ENCODE assay signal across 28 mouse cellular contexts in the genomic region with DNA sequence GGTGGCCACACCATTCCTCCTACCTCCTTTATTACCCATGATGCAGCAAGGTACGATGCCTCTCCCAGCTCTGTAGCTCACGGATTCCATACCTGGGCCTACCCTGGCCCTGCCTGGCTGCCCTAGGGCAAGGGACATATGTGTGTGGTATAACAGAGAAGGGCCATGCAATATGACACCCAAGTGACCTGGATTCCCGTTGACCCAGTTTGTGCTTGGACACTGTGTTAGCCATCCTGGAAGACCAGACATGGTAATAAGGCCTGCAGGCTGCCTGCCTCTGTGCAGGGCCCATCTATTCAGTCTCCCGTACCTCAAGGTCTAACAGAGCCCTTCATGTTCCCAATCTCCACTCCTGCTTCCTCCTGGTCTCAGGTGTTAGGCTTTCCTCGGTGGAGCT.
DNase-seq lines count a peak whose midpoint lies in the region; ATAC-seq and TF ChIP-seq lines count a peak whose summit lies in the region.
"Had no signal": no experiment of that assay in that cellular context is flagged by ENCODE, and none has a peak within 500 bp of the region (broad histone marks: within the 10 kb centered on the region; RNA-seq: fewer than 3 reads in every experiment).

No protein-coding gene starts in this region.

- no peak overlapping the region for H3K9ac ChIP-seq in forebrain, embryonic 12.5 days
- no peak overlapping the region for H3K9ac ChIP-seq in forebrain, embryonic 15.5 days (replicated peaks)
- H3K9ac ChIP-seq: embryonic facial prominence, embryonic 12.5 days; embryonic facial prominence, embryonic 15.5 days; forebrain, postnatal 0 days; heart, embryonic 12.5 days; heart, embryonic 15.5 days; hindbrain, embryonic 13.5 days had no signal

- no peaks in the 10 kb centered on the region for H3K27me3 ChIP-seq in forebrain, embryonic 12.5 days
- no peaks in the 10 kb centered on the region for H3K27me3 ChIP-seq in forebrain, embryonic 15.5 days
- peaks cover 16% of the 10 kb centered on the region; the same call in 1 of the 2 replicates for H3K27me3 ChIP-seq in embryonic facial prominence, embryonic 10.5 days (replicated peaks; ENCODE audit: low read depth, poor library complexity, severe bottlenecking)
- H3K27me3 ChIP-seq: embryonic facial prominence, embryonic 12.5 days; embryonic facial prominence, embryonic 15.5 days; heart, embryonic 12.5 days; heart, embryonic 15.5 days; hindbrain, embryonic 13.5 days; Patski had no signal

- ATAC-seq in forebrain, embryonic 12.5 days (ENCODE audit: low FRiP score), result no peak
- ATAC-seq in forebrain, embryonic 15.5 days (replicated peaks), result no peak
- ATAC-seq: forebrain, postnatal 0 days; hindbrain, embryonic 16.5 days; intestine, embryonic 16.5 days; Patski had no signal

- 79% methylated on average over 5 of the region's 5 CpGs for WGBS in forebrain, embryonic 12.5 days
- 83% methylated on average over 5 of the region's 5 CpGs for WGBS in forebrain, embryonic 15.5 days
- 71% methylated on average over 5 of the region's 5 CpGs for WGBS in embryonic facial prominence, embryonic 10.5 days

- no peak overlapping the region for H3K4me3 ChIP-seq in forebrain, embryonic 12.5 days (replicated peaks)
- H3K4me3 ChIP-seq in forebrain, embryonic 15.5 days, result no peak overlapping the region
- no peak overlapping the region for H3K4me3 ChIP-seq in gastrocnemius, adult 2 months
- no peak overlapping the region for H3K4me3 ChIP-seq in embryonic facial prominence, embryonic 10.5 days
- H3K4me3 ChIP-seq: embryonic facial prominence, embryonic 12.5 days; embryonic facial prominence, embryonic 15.5 days; heart, embryonic 12.5 days; heart, embryonic 15.5 days; hindbrain, embryonic 10.5 days; hindbrain, embryonic 13.5 days had no signal

- no peak overlapping the region for H3K4me2 ChIP-seq in forebrain, embryonic 12.5 days
- H3K4me2 ChIP-seq in forebrain, embryonic 15.5 days (replicated peaks), result no peak overlapping the region
- H3K4me2 ChIP-seq: embryonic facial prominence, embryonic 12.5 days; embryonic facial prominence, embryonic 15.5 days; heart, embryonic 12.5 days; heart, embryonic 15.5 days; hindbrain, embryonic 13.5 days had no signal

- TF ChIP-seq CTCF in gastrocnemius, adult 2 months (IDR thresholded peaks at IDR 0.05), result no peak

- intact Hi-C loops in gastrocnemius, adult 2 months (cut with DNase I), result no loop called here

- DNase-seq in gastrocnemius, adult 2 months, result peak; percentile 54
- no peak for DNase-seq in gastrocnemius, adult 8-10 months (ENCODE audit: low spot score in 2 of 2)
- no peak for DNase-seq in embryonic facial prominence, embryonic 10.5 days (ENCODE audit: low spot score)
- no peak for DNase-seq in kidney, postnatal 36 days
- DNase-seq: adrenal gland, postnatal 10 days; adrenal gland, postnatal 36 days; B cell, adult 2 months; cerebellum, adult 18-20 months; cerebellum, adult 9-10 months; cerebellum, postnatal 14 days; forebrain, postnatal 0 days; gastrocnemius, postnatal 25 days; heart, adult 18-20 months; heart, postnatal 10 days; heart, postnatal 36 days; kidney, adult 18-20 months had no signal

- peaks cover 69% of the 10 kb centered on the region for H3K4me1 ChIP-seq in forebrain, embryonic 12.5 days
- peaks cover 66% of the 10 kb centered on the region for H3K4me1 ChIP-seq in forebrain, embryonic 15.5 days
- peaks cover 87% of the 10 kb centered on the region for H3K4me1 ChIP-seq in embryonic facial prominence, embryonic 10.5 days

- H3K36me3 ChIP-seq in forebrain, embryonic 12.5 days (replicated peaks), result no peaks in the 10 kb centered on the region
- H3K36me3 ChIP-seq in forebrain, embryonic 15.5 days, result no peaks in the 10 kb centered on the region
- 0 out of 2 replicates have a peak, but pooled peaks cover 2% of the 10 kb centered on the region for H3K36me3 ChIP-seq in embryonic facial prominence, embryonic 10.5 days (replicated peaks)
- H3K36me3 ChIP-seq: embryonic facial prominence, embryonic 12.5 days; embryonic facial prominence, embryonic 15.5 days; G1E; heart, embryonic 12.5 days; heart, embryonic 15.5 days; hindbrain, embryonic 13.5 days had no signal

- H3K27ac ChIP-seq in forebrain, embryonic 12.5 days, result peak overlapping the region; percentile 11; the same call in 1 of the 2 replicates
- no peak overlapping the region for H3K27ac ChIP-seq in forebrain, embryonic 15.5 days (replicated peaks)
- H3K27ac ChIP-seq in gastrocnemius, adult 2 months, result peak overlapping the region; percentile 16
- H3K27ac ChIP-seq in embryonic facial prominence, embryonic 10.5 days (replicated peaks), result 0 out of 2 replicates have a peak overlapping the region, but pooled peaks have one; percentile 90
- H3K27ac ChIP-seq: embryonic facial prominence, embryonic 12.5 days; embryonic facial prominence, embryonic 15.5 days; heart, embryonic 15.5 days; hindbrain, embryonic 13.5 days had no signal

- H3K9me3 ChIP-seq in forebrain, embryonic 12.5 days, result peaks cover under 1% of the 10 kb centered on the region; the same call in 1 of the 2 replicates
- H3K9me3 ChIP-seq in forebrain, embryonic 15.5 days, result no peaks in the 10 kb centered on the region
- peaks cover 2% of the 10 kb centered on the region; the same call in 1 of the 2 replicates for H3K9me3 ChIP-seq in embryonic facial prominence, embryonic 10.5 days
- H3K9me3 ChIP-seq: embryonic facial prominence, embryonic 12.5 days; embryonic facial prominence, embryonic 15.5 days; heart, embryonic 15.5 days; hindbrain, embryonic 13.5 days had no signal
